Mouse (Mus musculus) hindbrain, embryonic 14.5 days (tissue): ENCODE data around the gene Ap5s1. TPM values are rescaled to one million over a fixed set of nuclear protein-coding genes. Genes with fewer than 3 reads are reported as not detected.

Source experiments
- ATAC-seq: fragments of 200-750 bp; cut with Nextera tagmentation; 2 replicates; pipeline ENCODE4 v1.8.0; 2017; ENCODE audit warnings: moderate number of reproducible peaks, mild to moderate bottlenecking, moderate TSS enrichment, moderate library complexity; ENCODE audit not compliant: low FRiP score
- DNase-seq: peaks from one replicate; pipeline ENCODE4 v3.0.0-alpha.2; 2015; ENCODE audit warnings: low spot score
- H3K27ac ChIP-seq: fragments of 300-500 bp; sonication (generic); 2 replicates; pipeline ENCODE4 v1.5.1; 2014; ENCODE audit warnings: mild to moderate bottlenecking, moderate library complexity
- H3K27me3 ChIP-seq: fragments of 300-500 bp; sonication (generic); 2 replicates; pipeline ENCODE4 v1.6.1; 2014; ENCODE audit warnings: mild to moderate bottlenecking, low read length, mixed read lengths; ENCODE audit not compliant: control insufficient read depth, insufficient read depth
- H3K36me3 ChIP-seq: fragments of 300-500 bp; sonication (generic); replicated peaks from 2 replicates; pipeline ENCODE4 v1.6.1; 2014; ENCODE audit not compliant: control insufficient read depth, insufficient read depth
- H3K4me1 ChIP-seq: fragments of 300-500 bp; sonication (generic); replicated peaks from 2 replicates; pipeline ENCODE4 v1.6.1; 2014; ENCODE audit warnings: antibody characterized with exemption, low read length, mixed read lengths; ENCODE audit not compliant: control insufficient read depth, insufficient read depth
- H3K4me2 ChIP-seq: fragments of 300-500 bp; sonication (generic); replicated peaks from 2 replicates; pipeline ENCODE4 v1.6.1; 2014; ENCODE audit warnings: mild to moderate bottlenecking, moderate library complexity
- H3K4me3 ChIP-seq: fragments of 300-500 bp; sonication (generic); replicated peaks from 2 replicates; pipeline ENCODE4 v1.5.1; 2014; ENCODE audit warnings: mild to moderate bottlenecking, low read length
- H3K9ac ChIP-seq: fragments of 300-500 bp; sonication (generic); 2 replicates; pipeline ENCODE4 v1.6.1; 2014
- H3K9me3 ChIP-seq: fragments of 300-500 bp; sonication (generic); 2 replicates; pipeline ENCODE4 v1.6.1; 2016; ENCODE audit warnings: low read length; ENCODE audit not compliant: control insufficient read depth
- WGBS: fragments of 180-500 bp; shearing (Covaris S2); extraction: QIAGEN DNeasy Blood & Tissue Kit; methylation state at CpG from one replicate; pipeline ENCODE4 v1.1.7; 2014; 5-methylcytosine and 5-hydroxymethylcytosine counted together
- polyA plus RNA-seq: library from polyadenylated mRNA; unstranded; fragments of >200 nt; fragmentation: Nextera tagmentation; extraction: Ambion mirVana; gene quantifications from 2 replicates; pipeline ENCODE4 v1.2.1, GENCODE M21; 2014

The Ap5s1 gene
- polyA plus RNA-seq, 1 experiment from 2014 or later, result 39.7 TPM

DNA sequence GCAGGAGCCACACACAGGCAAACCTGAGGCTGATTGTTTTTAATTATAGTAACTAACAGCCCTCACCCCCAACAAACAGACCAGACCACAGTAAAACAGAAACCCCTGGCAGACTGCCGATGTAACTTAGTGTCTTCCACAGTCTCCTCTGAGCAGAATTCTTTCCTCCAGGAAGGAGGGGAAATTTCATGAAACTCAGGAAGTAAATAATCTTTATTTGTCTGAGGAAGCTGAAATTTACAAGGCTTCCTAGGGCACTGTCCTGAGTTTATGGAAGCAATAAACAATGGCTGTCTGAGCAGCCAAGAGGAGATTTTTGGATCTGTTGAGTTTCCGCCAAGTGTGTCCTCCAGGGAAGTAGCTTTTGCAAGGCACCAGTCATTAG, 47.4 kb downstream of the Ap5s1 start:
- 0 out of 2 replicates have a peak overlapping the region, but pooled peaks have one; percentile 9 for H3K27ac ChIP-seq
- no peaks in the 10 kb centered on the region for H3K36me3 ChIP-seq
- H3K9me3 ChIP-seq, result no peaks in the 10 kb centered on the region
- no peak for DNase-seq
- H3K4me1 ChIP-seq, result no peaks in the 10 kb centered on the region
- no peak overlapping the region for H3K4me3 ChIP-seq
- H3K4me2 ChIP-seq, result no peak overlapping the region
- 84% methylated on average over 2 of the region's 2 CpGs for WGBS
- H3K9ac ChIP-seq, result no peak overlapping the region
- no peak for ATAC-seq
- H3K27me3 ChIP-seq, result no peaks in the 10 kb centered on the region

DNA sequence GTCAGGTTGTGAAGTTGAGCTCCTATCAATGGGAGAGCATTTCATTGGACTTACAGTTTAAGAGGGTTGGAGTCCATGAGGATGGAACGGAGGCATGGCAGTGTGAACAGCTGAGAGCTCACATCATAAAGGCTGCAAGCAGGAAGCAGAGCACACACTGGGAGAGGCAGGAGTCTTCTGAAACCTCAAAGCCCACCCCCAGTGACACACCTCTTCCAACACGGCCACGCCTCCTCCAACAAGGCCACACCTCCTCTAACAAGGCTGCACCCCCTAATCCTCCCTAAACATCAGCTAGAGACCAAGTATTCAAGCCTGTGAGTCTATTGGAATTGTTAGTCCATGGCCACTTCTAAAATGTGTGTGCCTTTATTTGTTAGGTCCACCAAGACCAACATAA, 48.9 kb downstream of the Ap5s1 start:
- Histone ChIP-seq H3K4me1 (no peaks in the 10 kb centered on the region), H3K27me3 (no peaks in the 10 kb centered on the region), H3K9ac (no peak overlapping the region), H3K27ac (no peak overlapping the region), H3K4me3 (no peak overlapping the region), H3K36me3 (no peaks in the 10 kb centered on the region), H3K4me2 (no peak overlapping the region), H3K9me3 (no peaks in the 10 kb centered on the region)
- ATAC-seq (no peak), DNase-seq (no peak)
- 53% methylated on average over 3 of the region's 3 CpGs for WGBS

DNA sequence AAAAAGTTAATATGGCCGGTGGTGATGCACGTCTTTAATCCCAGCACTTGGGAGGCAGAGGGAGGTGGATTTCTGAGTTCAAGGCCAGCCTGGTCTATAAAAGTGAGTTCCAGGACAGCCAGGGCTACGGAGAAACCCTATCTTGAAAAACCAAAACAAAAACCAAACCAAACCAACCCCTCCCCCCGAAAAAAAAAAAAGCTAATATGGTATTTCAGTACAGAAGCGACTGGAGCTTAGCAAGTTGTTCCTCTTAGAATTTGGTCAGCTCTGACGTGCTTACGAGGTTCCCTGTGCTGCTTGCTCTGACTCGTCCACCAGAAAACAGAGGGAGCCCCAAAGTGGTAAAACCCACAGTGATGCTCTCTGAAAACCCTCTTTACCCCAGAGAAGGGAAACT, 51.8 kb downstream of the Ap5s1 start:
- 86% methylated on average over 8 of the region's 8 CpGs for WGBS
- H3K4me3 ChIP-seq, result no peak overlapping the region

DNA sequence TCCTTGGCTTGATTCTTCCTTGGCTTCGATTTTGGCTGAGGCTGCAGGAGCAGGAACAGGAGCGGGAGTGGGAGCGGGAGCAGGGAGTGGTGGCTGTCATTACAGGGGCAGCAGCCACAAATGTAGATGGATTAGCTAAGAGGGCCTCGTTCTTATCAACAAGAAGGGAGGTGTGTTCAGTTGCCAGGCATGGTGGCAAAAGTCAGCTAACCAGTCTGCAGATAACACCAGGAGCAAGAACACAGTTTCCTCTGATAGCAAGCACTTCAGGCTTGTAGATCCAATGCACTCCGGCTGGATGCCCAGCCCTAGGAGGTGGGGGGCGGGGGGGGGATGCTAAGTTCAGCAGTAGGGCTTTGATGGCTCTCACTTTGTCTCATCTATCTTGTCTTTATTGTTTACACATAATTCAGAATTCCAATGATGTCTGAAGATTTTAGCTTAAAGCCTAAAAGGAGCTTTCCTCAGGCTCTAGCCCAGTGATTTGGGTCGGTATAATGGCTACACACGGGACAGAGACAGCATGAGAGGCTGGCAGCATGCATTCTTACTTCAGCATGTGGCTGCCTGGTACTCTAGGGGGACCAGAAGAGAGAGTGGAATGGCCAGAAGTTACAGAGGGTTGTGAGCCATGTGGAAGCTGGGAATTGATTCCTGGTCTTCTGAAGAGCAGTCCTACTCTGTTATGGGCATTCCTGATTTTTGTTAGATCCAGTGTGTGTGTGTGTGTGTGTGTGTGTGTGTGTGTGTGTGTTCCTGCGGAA, 53.8 kb downstream of the Ap5s1 start:
- 0 out of 2 replicates have a peak overlapping the region, but pooled peaks have one; percentile 75 for H3K9ac ChIP-seq
- 71% methylated on average over 9 of the region's 9 CpGs for WGBS
- H3K4me3 ChIP-seq, result no peak overlapping the region
- H3K36me3 ChIP-seq, result no peaks in the 10 kb centered on the region
- H3K4me1 ChIP-seq, result peaks cover 30% of the 10 kb centered on the region
- DNase-seq (no peak), ATAC-seq (no peak)
- H3K27ac ChIP-seq, result no peak overlapping the region; the same call in 1 of the 2 replicates
- no peaks in the 10 kb centered on the region for H3K27me3 ChIP-seq
- no peak overlapping the region for H3K4me2 ChIP-seq
- H3K9me3 ChIP-seq, result no peaks in the 10 kb centered on the region

More for the DNA sequence above, 51.8 kb downstream of the Ap5s1 start:
- H3K4me2 ChIP-seq, result no peak overlapping the region
- DNase-seq (no peak), ATAC-seq (no peak)
- H3K27ac ChIP-seq, result no peak overlapping the region
- no peaks in the 10 kb centered on the region for H3K27me3 ChIP-seq
- no peaks in the 10 kb centered on the region for H3K9me3 ChIP-seq
- H3K4me1 ChIP-seq, result peaks cover 12% of the 10 kb centered on the region
- no peaks in the 10 kb centered on the region for H3K36me3 ChIP-seq
- no peak overlapping the region for H3K9ac ChIP-seq

DNA sequence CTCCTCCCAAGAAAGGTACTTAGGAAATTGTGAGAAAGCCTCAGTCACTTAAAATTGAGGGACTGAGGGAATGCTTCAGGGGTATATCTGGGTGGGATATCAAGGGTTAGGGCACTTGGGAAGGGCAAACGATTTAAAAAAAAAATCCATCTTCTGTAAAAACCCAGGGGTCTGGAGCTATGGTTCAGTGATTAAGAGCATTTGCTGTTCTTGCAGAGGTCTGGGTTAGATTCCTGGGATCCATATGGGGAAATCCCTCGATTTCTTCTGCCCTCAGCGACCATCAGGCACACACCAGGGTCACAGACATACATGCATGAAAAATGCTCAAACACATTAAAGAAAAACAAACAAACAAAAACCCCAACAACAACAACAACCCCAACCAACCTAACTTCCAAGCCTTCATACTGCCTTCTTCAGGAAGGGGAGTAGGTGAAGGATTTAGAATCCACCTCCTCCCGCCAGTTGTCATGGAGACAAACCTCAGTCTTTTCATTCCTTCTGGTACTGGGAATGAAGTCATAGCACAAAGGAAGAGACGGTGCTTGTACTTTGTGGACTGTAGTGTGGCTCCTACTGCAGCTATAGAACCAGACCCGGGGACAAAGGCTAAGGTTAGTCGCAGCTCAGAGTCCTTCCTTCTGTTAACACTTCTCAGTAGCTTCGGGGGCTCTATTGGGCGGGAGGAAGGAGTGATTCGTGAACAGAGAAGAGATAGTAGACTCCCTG, 54.8 kb downstream of the Ap5s1 start:
- ATAC-seq (peak; percentile 83), DNase-seq (no peak)
- Histone ChIP-seq H3K4me2 (peak overlapping the region; percentile 64), H3K9ac (peak overlapping the region; percentile 75), H3K4me1 (peaks cover 30% of the 10 kb centered on the region), H3K4me3 (peak overlapping the region; percentile 68), H3K27me3 (no peaks in the 10 kb centered on the region), H3K27ac (peak overlapping the region; percentile 95), H3K36me3 (no peaks in the 10 kb centered on the region), H3K9me3 (no peaks in the 10 kb centered on the region)
- 2% methylated on average over 10 of the region's 10 CpGs for WGBS

DNA sequence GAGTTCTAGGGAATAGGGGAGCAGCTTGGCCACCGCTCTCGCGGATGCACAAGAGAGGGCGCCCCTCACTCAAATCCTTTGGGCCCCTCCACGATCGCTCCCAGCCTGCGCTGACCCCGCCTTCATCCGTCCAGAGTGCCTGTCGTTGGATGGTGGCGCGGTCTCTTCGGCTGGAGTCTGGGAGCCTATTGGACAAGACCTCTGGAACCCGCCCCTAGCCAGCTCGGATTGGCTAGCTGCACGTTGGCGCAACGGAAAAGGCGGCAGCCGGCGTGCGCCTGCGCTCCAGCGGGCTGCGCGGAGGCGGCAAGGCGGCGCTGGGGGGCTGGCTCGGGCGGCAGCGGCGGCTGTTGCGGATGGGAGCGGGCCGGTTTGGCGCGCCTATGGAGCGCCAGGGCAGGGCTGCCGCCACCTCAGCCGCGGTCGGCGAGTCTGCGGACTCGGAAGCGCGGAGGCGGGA, 55.4 kb downstream of the Ap5s1 start, which contains the start of gene Pank2:
Pank2 (plus strand) TSS at position 283 of the 460 bp plus-strand sequence.
- Histone ChIP-seq H3K4me2 (peak within 1 kb of the TSS; percentile 65), H3K27ac (peak within 1 kb of the TSS; percentile 95), H3K36me3 (no peaks in the 10 kb centered on the region), H3K4me3 (peak within 1 kb of the TSS; percentile 68), H3K9ac (peak within 1 kb of the TSS; percentile 84), H3K4me1 (peaks cover 30% of the 10 kb centered on the region), H3K9me3 (no peaks in the 10 kb centered on the region), H3K27me3 (no peaks in the 10 kb centered on the region)
- WGBS, result under 1% methylated on average over 27 of the region's 49 CpGs
- peak; percentile 97 for DNase-seq
- peak; percentile 100 for ATAC-seq

Other genes starting within 250 kb of the Ap5s1 start
- 49.2 and 50.8 TPM in 2 replicates for gene Gfra4, start 164.0 kb upstream of the Ap5s1 start, polyA plus RNA-seq
- 0.81 and 1.4 TPM in 2 replicates for gene Adam33, start 143.3 kb upstream of the Ap5s1 start, polyA plus RNA-seq
- 0.27 and 0.39 TPM in 2 replicates for gene Siglec1, start 120.3 kb upstream of the Ap5s1 start, polyA plus RNA-seq
- gene Hspa12b, start 79.8 kb upstream of the Ap5s1 start, polyA plus RNA-seq, result 2.2 and 3.3 TPM in 2 replicates
- not detected in 2 replicates for gene Gm11037, start 73.6 kb upstream of the Ap5s1 start, polyA plus RNA-seq
- gene 1700037H04Rik, start 47.0 kb upstream of the Ap5s1 start, polyA plus RNA-seq, result 87.3 and 88.5 TPM in 2 replicates
- 9.3 and 10.3 TPM in 2 replicates for gene Cenpb, start 27.0 kb upstream of the Ap5s1 start, polyA plus RNA-seq
- gene Cdc25b, start 20.1 kb upstream of the Ap5s1 start, polyA plus RNA-seq, result 26.9 and 27.6 TPM in 2 replicates
- 11.5 and 11.8 TPM in 2 replicates for gene Spef1, start 19.8 kb upstream of the Ap5s1 start, polyA plus RNA-seq
- gene Mavs, start 27.0 kb downstream of the Ap5s1 start, polyA plus RNA-seq, result 5.8 and 7.7 TPM in 2 replicates
- gene Pank2, start 55.4 kb downstream of the Ap5s1 start, polyA plus RNA-seq, result 31.5 and 35.1 TPM in 2 replicates
- 17.4 and 18.0 TPM in 2 replicates for gene Rnf24, start 145.8 kb downstream of the Ap5s1 start, polyA plus RNA-seq